Mouse (Mus musculus): Measurements from ENCODE around the gene Ppm1h.

The Ppm1h gene

DNA sequence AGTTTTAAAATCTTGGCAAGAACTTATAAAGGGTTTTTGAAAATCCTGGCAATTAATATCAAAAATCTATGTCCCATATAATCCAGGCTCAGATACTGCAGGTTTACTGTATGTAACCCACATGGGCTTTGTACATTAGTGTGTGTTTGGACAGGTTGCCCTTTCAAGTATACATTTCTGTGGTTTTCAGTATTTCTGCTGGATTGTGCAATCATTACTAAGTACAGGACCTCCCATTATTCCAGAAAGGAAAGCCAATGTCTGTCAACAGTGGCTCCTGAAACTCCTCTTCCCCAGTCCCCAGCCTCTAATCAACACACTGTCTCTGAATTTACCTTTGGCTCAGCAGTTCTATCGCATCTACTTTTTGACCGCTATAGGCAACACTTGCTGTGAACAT, 66.4 kb downstream of the Ppm1h start:
- Histone ChIP-seq H3K27me3 (ENCODE audit: control insufficient read depth, insufficient read depth, low read length, poor library complexity, severe bottlenecking) (no peaks in the 10 kb centered on the region), H3K36me3 (ENCODE audit: control insufficient read depth, insufficient read depth, low read length, poor library complexity, severe bottlenecking) (no peaks in the 10 kb centered on the region)
- DNase-seq (ENCODE audit: low read depth, low spot score), result no peak

DNA sequence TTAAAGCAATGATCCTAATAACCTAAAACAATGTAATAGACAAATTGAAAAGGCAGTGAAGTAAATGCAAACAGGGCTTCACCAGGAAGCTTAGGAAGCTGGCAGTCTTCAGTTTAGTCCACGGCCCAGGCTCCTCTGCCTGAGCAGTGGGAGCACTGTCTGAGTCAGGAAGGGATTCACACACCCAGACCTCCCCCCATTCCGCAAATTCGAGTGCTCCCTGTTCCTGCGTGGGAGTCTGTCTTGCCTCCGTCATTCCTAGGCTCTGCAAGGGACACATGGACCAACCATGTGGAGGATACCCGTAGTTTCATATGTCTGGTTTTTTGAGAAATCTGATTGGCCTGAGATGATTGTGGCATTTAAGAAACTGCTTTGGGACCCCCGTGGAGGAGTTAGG, 67.6 kb downstream of the Ppm1h start:
- no peaks in the 10 kb centered on the region for H3K27me3 ChIP-seq (ENCODE audit: control insufficient read depth, insufficient read depth, low read length, poor library complexity, severe bottlenecking)
- DNase-seq (ENCODE audit: low read depth, low spot score), result no peak
- H3K36me3 ChIP-seq (ENCODE audit: control insufficient read depth, insufficient read depth, low read length, poor library complexity, severe bottlenecking), result no peaks in the 10 kb centered on the region

DNA sequence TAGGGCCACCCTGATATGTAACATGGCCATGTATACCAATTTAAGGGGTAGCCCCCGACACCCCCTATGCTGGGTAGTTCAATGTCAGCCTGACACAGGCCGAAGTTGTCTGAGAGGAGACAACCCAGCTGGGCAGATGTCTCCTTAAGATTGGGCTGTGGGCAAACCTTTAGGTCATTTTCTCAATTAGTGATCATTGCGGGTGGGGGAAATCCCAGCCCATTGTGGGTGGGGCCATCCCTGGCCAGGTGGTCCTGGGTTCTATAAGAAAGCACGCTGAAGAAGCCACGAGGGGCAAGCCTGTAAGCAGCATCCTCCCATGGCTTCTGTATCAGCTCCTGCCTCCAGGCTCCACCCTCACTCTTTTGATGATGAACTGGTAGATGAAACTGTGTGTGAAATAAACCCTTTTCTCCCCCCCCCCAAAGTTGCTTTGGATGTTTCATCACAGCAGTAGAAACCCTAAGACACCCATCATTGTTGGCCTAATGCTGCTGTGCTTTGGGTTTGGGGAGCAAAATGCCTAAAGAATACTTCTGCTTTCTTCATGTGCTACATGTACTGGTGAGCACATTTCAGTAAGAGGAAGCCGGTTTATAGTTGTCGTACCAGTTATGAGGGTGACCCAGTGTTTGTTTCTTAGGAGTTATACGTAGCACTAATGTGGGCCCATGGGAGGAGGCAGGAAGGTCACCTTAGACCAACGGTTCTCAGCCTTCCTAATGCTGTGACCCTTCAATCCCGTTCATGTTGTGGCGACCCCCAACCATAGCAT, 68.8 kb downstream of the Ppm1h start:
- no peaks in the 10 kb centered on the region for H3K36me3 ChIP-seq (ENCODE audit: control insufficient read depth, insufficient read depth, low read length, poor library complexity, severe bottlenecking)
- H3K27me3 ChIP-seq (ENCODE audit: control insufficient read depth, insufficient read depth, low read length, poor library complexity, severe bottlenecking), result no peaks in the 10 kb centered on the region
- no peak for DNase-seq (ENCODE audit: low read depth, low spot score)

DNA sequence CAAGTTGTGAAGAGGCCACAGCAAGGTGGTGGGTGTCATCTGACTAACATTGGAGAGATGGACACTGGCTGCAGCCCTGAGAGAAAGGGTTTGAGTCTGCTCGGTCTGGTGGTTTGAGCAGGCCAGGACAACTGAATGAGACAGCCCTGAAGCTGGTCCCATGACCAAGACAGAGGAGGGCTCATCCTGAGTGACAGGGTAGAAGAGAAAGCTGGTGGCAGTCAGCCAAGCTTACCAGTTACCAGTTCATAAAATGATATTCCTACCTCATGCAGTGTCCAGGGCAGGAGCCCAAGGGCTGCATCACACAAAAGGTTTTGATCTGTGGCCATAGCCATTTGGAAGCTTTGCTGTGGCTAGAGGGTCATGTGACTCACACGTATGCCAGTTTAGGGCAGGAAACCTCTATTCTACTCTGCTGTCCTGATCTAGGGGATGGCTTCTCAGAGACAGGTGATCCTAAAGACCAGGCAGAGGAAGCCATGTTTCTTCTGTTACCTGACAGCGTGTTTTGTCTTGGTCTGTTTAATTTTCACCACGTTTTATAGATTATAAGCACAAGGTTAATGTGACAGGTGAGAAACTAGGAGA, 69.9 kb downstream of the Ppm1h start:
- no peaks in the 10 kb centered on the region for H3K27me3 ChIP-seq (ENCODE audit: control insufficient read depth, insufficient read depth, low read length, poor library complexity, severe bottlenecking)
- DNase-seq (ENCODE audit: low read depth, low spot score), result no peak
- no peaks in the 10 kb centered on the region for H3K36me3 ChIP-seq (ENCODE audit: control insufficient read depth, insufficient read depth, low read length, poor library complexity, severe bottlenecking)

DNA sequence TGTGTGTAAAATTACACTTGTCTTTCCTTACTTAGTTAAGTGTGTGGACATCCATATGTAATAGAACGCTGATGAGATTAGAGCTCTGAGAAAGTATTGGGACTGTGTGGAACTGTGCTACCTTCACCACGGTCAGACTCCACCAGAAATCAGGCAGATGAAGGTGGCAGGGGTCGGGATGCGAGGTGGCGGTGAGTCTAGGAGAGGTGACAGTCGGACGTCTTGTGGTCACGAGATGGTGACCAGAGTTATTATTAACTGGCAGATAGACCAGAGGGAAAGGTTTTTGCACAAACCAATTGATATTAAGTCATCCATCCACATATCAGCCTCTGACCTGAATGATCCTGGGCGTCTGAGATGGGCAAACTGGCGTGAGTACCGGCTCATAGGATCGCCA, 70.5 kb downstream of the Ppm1h start:
- H3K27me3 ChIP-seq (ENCODE audit: control insufficient read depth, insufficient read depth, low read length, poor library complexity, severe bottlenecking), result no peaks in the 10 kb centered on the region
- no peaks in the 10 kb centered on the region for H3K36me3 ChIP-seq (ENCODE audit: control insufficient read depth, insufficient read depth, low read length, poor library complexity, severe bottlenecking)
- no peak for DNase-seq (ENCODE audit: low read depth, low spot score)

DNA sequence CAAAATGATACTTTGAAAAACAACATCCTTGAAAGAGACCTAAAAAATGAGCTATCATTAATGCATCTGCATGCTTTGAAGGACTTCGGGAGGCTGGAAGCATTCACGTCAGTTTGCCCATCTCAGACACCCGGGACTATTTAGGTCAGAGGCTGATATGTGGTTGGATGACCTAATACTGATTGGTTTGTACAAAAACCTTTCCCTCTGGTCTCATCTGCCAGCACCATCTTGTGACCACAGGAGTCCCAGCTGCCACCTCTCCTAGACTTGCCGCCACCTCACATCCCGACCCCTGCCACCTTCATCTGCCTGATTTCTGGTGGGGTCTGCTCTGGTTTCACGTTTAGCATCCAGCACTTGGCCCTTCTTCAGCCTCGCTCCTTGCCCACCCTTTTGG, 71.3 kb downstream of the Ppm1h start:
- Histone ChIP-seq H3K36me3 (ENCODE audit: control insufficient read depth, insufficient read depth, low read length, poor library complexity, severe bottlenecking) (no peaks in the 10 kb centered on the region), H3K27me3 (ENCODE audit: control insufficient read depth, insufficient read depth, low read length, poor library complexity, severe bottlenecking) (no peaks in the 10 kb centered on the region)
- no peak for DNase-seq (ENCODE audit: low read depth, low spot score)

DNA sequence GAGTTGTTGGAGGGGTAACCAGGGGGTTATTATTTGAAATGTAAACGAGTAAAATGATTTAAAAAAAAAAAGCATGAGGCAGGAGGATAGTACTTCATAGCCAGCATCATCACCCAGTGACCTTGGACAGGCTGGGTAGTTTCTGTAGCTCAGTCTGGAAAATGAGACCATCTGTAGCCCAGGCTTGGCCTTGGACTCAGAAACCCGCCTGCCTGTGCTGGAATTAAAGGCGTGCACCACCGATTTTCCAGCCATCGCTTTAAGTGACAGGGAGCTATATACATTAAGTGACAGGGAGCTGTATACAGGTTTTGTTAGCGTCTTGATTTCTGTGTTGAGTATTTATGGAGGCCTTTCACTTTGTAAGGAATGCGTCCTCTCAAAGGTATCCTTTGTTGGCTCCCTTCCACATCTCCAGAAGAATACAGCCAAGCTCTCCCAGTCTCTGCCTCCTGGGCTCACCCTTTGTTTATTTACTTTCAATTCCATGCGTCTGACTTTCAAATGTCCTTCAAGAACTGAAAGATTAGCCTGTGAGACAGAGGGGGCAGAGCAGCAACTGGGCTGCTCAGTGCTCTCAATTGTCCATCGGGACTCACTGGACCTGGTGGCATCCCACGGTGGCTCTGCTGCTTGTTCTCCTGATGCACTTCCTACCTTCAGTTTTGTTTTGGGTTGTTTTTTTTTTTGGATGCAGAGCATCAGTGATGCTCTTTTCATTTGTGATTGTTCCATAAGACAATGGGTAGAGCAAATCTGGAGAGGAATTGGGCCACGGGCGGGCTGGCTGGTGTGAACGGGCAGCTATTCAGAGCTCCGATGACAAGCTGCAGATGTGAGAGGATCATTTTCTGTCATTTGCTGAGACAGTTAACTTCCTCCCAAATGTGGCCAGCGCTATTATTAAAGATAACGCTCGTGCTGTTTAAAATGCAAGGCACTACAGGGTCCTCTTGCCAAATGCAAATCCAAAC, 74.7 kb downstream of the Ppm1h start:
- H3K36me3 ChIP-seq (ENCODE audit: control insufficient read depth, insufficient read depth, low read length, poor library complexity, severe bottlenecking), result no peaks in the 10 kb centered on the region
- H3K27me3 ChIP-seq (ENCODE audit: control insufficient read depth, insufficient read depth, low read length, poor library complexity, severe bottlenecking), result no peaks in the 10 kb centered on the region
- DNase-seq (ENCODE audit: low read depth, low spot score), result no peak

DNA sequence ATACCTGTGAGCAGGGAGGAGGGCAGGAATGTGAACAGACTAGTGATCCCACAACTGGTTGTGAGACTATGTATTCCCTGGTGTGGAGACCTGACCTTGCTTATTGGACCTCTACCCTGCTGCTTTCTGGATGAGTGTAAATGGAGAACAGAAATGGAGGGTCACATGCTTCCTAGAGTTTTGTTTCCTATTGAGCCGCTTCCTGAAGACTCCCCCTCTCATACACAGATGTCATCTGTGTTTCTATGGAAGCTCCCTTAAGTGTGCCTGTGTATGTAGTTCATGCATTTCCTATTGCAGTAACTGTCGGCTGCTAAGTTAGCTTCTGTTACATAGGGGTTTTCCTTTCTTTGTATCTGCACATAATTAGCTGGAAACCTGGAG, 75.4 kb downstream of the Ppm1h start:
- DNase-seq (ENCODE audit: low read depth, low spot score), result no peak
- H3K36me3 ChIP-seq (ENCODE audit: control insufficient read depth, insufficient read depth, low read length, poor library complexity, severe bottlenecking), result no peaks in the 10 kb centered on the region

DNA sequence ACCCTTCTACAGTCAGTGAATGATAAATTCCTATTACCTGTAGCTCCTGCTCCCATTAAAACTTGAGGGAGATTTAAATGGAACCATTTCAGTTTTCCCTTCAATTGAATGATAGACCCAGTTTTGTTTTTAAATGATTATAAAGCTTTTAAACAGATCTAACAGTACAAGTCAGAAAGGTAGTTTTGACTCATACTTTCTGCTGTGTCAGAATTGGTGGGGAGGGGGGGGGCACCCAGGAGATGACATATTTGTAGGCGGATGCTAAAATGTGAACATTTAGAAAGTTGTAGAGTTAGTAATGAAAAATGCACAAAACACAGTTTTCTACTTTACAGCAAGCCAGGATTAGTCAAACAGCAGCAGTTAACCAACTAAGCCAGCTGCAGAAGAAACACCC, 76.4 kb downstream of the Ppm1h start:
- DNase-seq (ENCODE audit: low read depth, low spot score), result no peak
- no peaks in the 10 kb centered on the region for H3K36me3 ChIP-seq (ENCODE audit: control insufficient read depth, insufficient read depth, low read length, poor library complexity, severe bottlenecking)
- no peaks in the 10 kb centered on the region for H3K27me3 ChIP-seq (ENCODE audit: control insufficient read depth, insufficient read depth, low read length, poor library complexity, severe bottlenecking)

More for the DNA sequence above, 75.4 kb downstream of the Ppm1h start:
- H3K27me3 ChIP-seq (ENCODE audit: control insufficient read depth, insufficient read depth, low read length, poor library complexity, severe bottlenecking), result no peaks in the 10 kb centered on the region

DNA sequence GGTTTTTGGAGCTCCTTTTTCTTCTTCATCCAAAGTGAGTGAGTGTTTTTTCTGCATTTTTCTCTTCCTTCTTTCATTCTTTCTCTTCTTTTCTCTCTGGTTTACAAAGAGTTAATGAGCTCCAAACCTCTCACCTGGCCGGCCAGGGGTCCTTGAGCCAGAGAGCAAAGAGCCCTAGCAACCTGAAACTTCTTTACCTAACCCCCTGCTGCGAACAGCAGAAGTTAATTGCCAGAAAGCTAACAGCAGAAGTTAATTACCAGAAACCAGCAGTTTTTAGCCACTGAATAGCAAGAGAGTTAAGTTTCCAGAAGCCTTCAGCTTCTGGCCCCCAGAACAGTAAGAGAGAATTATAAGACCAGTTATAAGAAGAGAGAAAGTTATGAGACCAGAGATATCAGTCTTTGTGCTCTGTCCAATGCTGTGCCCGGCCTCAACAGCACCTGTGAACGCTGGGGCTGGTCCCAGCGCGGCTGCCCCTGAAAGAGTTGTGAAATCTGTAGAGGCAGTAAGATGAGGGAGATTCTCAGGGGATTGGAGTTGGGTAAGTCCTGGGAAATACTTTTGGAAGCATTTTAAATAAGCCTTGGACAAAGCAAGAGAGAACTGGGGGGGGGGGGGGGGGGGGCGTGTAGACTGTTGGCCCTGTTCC, 78.4 kb downstream of the Ppm1h start:
- no peak for DNase-seq (ENCODE audit: low read depth, low spot score)
- H3K36me3 ChIP-seq (ENCODE audit: control insufficient read depth, insufficient read depth, low read length, poor library complexity, severe bottlenecking), result no peaks in the 10 kb centered on the region
- H3K27me3 ChIP-seq (ENCODE audit: control insufficient read depth, insufficient read depth, low read length, poor library complexity, severe bottlenecking), result no peaks in the 10 kb centered on the region

DNA sequence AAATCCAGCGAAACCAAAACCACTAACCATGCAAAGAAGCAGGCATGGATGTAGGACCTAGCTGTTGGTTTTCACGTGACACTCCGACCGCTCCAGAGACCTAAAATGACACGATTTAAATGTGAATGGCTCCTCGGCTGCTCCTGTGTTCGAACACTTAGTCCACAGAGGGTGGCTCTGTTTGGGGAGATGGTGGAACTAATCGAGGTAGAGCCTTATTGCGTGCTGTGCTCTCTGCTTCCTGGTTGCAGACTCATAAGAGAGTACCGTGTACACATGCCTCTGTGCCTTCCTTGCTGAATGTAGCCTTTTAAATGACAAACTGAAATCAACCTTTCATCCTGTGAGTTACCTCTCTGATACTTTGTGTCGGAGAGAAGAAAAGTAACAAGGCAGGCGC, 79.2 kb downstream of the Ppm1h start:
- no peaks in the 10 kb centered on the region for H3K36me3 ChIP-seq (ENCODE audit: control insufficient read depth, insufficient read depth, low read length, poor library complexity, severe bottlenecking)
- no peak for DNase-seq (ENCODE audit: low read depth, low spot score)
- H3K27me3 ChIP-seq (ENCODE audit: control insufficient read depth, insufficient read depth, low read length, poor library complexity, severe bottlenecking), result no peaks in the 10 kb centered on the region

DNA sequence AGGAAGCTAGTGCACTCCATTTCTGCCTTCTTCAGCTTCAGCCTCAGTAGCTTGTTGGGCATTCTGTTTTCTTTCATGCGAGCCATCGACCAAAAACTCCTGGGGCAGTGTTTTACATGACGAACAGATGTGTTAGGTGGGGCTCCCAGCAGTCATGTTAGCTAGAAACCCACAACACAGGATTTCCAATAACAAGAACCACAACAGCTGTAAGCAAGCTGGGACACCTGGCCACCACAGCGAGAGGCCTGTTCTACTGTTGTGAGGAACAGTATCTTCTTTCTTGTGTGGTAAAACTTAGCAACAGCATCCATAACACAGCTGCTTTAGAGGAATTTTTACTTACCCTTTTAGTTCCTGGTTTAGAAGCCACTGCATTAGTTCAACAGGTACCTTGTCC, 79.8 kb downstream of the Ppm1h start:
- DNase-seq (ENCODE audit: low read depth, low spot score), result no peak
- Histone ChIP-seq H3K36me3 (ENCODE audit: control insufficient read depth, insufficient read depth, low read length, poor library complexity, severe bottlenecking) (no peaks in the 10 kb centered on the region), H3K27me3 (ENCODE audit: control insufficient read depth, insufficient read depth, low read length, poor library complexity, severe bottlenecking) (no peaks in the 10 kb centered on the region)

DNA sequence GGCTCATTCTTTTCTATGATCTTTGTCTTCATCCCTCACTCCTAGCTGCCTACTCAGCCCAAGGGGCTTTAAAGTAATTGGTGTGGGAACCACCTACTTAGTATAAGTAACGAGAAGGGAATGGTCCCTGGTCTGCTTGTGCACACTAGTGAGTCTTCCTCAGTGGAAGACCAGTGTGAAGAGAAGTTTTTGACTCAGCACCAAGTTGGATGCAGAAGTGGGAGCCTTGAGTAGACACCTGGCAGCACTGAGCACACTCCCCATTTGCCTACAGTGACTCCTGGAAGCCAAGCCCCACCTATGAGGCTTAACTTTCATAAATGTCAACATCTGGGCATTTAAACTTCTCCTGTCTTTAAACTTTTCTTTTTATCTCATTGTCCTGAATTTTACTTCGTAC, 81.2 kb downstream of the Ppm1h start:
- no peak for DNase-seq (ENCODE audit: low read depth, low spot score)
- Histone ChIP-seq H3K27me3 (ENCODE audit: control insufficient read depth, insufficient read depth, low read length, poor library complexity, severe bottlenecking) (no peaks in the 10 kb centered on the region), H3K36me3 (ENCODE audit: control insufficient read depth, insufficient read depth, low read length, poor library complexity, severe bottlenecking) (no peaks in the 10 kb centered on the region)

DNA sequence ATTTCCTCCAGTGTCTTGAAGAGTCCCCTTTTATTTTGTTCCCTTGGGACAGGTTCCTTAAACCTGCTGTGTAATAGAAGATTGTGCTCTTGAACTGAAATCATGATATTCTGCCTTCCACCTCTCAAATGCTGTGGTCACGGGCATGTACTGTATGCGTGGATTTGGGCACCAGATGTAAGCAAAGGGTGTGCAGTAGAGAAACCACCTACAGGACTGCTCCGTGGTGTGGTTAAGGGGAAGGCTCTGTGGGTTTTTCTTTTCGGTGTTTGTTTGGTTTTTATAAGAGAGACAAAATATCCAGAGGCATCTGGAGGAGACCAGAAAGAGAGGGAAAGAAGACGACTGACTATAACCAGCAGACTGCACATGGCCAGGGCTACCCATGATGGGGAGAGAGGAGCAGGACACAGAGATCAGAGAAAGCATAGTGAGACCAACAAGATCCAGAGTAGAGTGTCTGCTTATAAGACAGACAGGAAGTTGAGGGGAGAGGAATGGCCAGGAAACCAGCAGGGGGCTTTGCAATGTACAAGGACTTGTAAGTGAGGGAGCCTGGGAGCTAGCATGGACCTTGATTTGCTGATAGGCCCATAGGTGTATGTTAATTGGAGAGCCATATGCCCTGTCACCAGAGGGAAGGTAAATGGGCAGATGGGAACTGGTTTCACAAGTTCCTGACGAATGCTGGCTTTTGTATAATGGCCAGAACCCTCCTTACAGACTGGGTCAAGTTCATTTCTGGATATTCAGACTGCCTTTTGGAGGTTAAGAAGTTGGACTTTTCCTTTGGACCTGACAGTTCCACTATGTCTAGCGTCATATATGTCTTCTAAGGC, 82.1 kb downstream of the Ppm1h start:
- DNase-seq (ENCODE audit: low read depth, low spot score), result no peak
- no peaks in the 10 kb centered on the region for H3K27me3 ChIP-seq (ENCODE audit: control insufficient read depth, insufficient read depth, low read length, poor library complexity, severe bottlenecking)
- no peaks in the 10 kb centered on the region for H3K36me3 ChIP-seq (ENCODE audit: control insufficient read depth, insufficient read depth, low read length, poor library complexity, severe bottlenecking)
